Mouse (Mus musculus): ENCODE results near the gene Atxn1.

GRCm38 (mm10) chr13:45614762-45615161, 350.0 kb downstream of the Atxn1 start:
- TF ChIP-seq GATA1 (IDR thresholded peaks at IDR 0.05; ENCODE audit: borderline replicate concordance, low read length) = no peak
- no peak for TF ChIP-seq FLI1 (IDR thresholded peaks at IDR 0.05; ENCODE audit: low read length)
